Mouse (Mus musculus): ENCODE measurements around the gene Gm21860. TPM values are rescaled to one million over a fixed set of nuclear protein-coding genes. Genes with fewer than 3 reads are reported as not detected.
"Not testable (repeated sequence)": the region's sequence is repeated elsewhere in the genome, so short reads cannot be mapped to it uniquely, and the experiment has no call there.

Gm21860 gene
- polyA plus RNA-seq, 1 experiment from 2014 or later: not detected

GRCm38 (mm10) chrY:90728905-90729256, 25.7 kb downstream of the Gm21860 start:
- not testable (repeated sequence) for H3K4me1 ChIP-seq; H3K9me3 ChIP-seq; H3K36me3 ChIP-seq (replicated peaks); DNase-seq (ENCODE audit: low spot score); H3K4me3 ChIP-seq; H3K27me3 ChIP-seq (replicated peaks; ENCODE audit: low read depth, poor library complexity, severe bottlenecking); H3K27ac ChIP-seq (replicated peaks)
- 82% methylated on average over 17 of the region's 17 CpGs for WGBS

GRCm38 (mm10) chrY:90728251-90728904, 26.2 kb downstream of the Gm21860 start:
- not testable (repeated sequence) for DNase-seq (ENCODE audit: low spot score); H3K4me1 ChIP-seq; H3K4me3 ChIP-seq; H3K9me3 ChIP-seq; H3K36me3 ChIP-seq (replicated peaks); H3K27ac ChIP-seq (replicated peaks); H3K27me3 ChIP-seq (replicated peaks; ENCODE audit: low read depth, poor library complexity, severe bottlenecking)
- 86% methylated on average over 13 of the region's 13 CpGs for WGBS

- H3K4me3 ChIP-seq; DNase-seq (ENCODE audit: low spot score); H3K4me1 ChIP-seq; H3K9me3 ChIP-seq; H3K27me3 ChIP-seq (replicated peaks; ENCODE audit: low read depth, poor library complexity, severe bottlenecking); H3K36me3 ChIP-seq (replicated peaks); H3K27ac ChIP-seq (replicated peaks): not testable (repeated sequence)
- WGBS: 78% methylated on average over 13 of the region's 13 CpGs
Observed at GRCm38 (mm10) chrY:90727121-90727908, 27.3 kb downstream of the Gm21860 start.

GRCm38 (mm10) chrY:90725701-90726451, 28.7 kb downstream of the Gm21860 start:
- not testable (repeated sequence) for H3K27ac ChIP-seq (replicated peaks); H3K36me3 ChIP-seq (replicated peaks); H3K4me1 ChIP-seq; H3K4me3 ChIP-seq; H3K27me3 ChIP-seq (replicated peaks; ENCODE audit: low read depth, poor library complexity, severe bottlenecking); H3K9me3 ChIP-seq
- peak; percentile 11 for DNase-seq (ENCODE audit: low spot score)
- WGBS: 83% methylated on average over 23 of the region's 23 CpGs

GRCm38 (mm10) chrY:90725166-90725565, 29.5 kb downstream of the Gm21860 start:
- WGBS: 84% methylated on average over 10 of the region's 10 CpGs
- H3K27ac ChIP-seq (replicated peaks); H3K36me3 ChIP-seq (replicated peaks); H3K9me3 ChIP-seq; H3K4me1 ChIP-seq; DNase-seq (ENCODE audit: low spot score); H3K27me3 ChIP-seq (replicated peaks; ENCODE audit: low read depth, poor library complexity, severe bottlenecking); H3K4me3 ChIP-seq: not testable (repeated sequence)

GRCm38 (mm10) chrY:90724014-90724709, 30.5 kb downstream of the Gm21860 start:
- 65% methylated on average over 8 of the region's 8 CpGs for WGBS

GRCm38 (mm10) chrY:90723336-90723987, 31.2 kb downstream of the Gm21860 start:
- not testable (repeated sequence) for H3K36me3 ChIP-seq (replicated peaks); H3K27ac ChIP-seq (replicated peaks); DNase-seq (ENCODE audit: low spot score); H3K9me3 ChIP-seq; H3K27me3 ChIP-seq (replicated peaks; ENCODE audit: low read depth, poor library complexity, severe bottlenecking); H3K4me1 ChIP-seq; H3K4me3 ChIP-seq
- 74% methylated on average over 9 of the region's 9 CpGs for WGBS

More at GRCm38 (mm10) chrY:90724014-90724709, 30.5 kb downstream of the Gm21860 start:
- peak; percentile 10 for DNase-seq (ENCODE audit: low spot score)
- H3K9me3 ChIP-seq; H3K4me1 ChIP-seq; H3K36me3 ChIP-seq (replicated peaks); H3K27ac ChIP-seq (replicated peaks); H3K4me3 ChIP-seq; H3K27me3 ChIP-seq (replicated peaks; ENCODE audit: low read depth, poor library complexity, severe bottlenecking): not testable (repeated sequence)

GRCm38 (mm10) chrY:90720505-90720904, 34.1 kb downstream of the Gm21860 start:
- H3K9me3 ChIP-seq; H3K27me3 ChIP-seq (replicated peaks; ENCODE audit: low read depth, poor library complexity, severe bottlenecking); DNase-seq (ENCODE audit: low spot score); H3K36me3 ChIP-seq (replicated peaks); H3K4me3 ChIP-seq; H3K4me1 ChIP-seq; H3K27ac ChIP-seq (replicated peaks): not testable (repeated sequence)
- WGBS: 51% methylated on average over 5 of the region's 5 CpGs

GRCm38 (mm10) chrY:90719403-90720232, 35.0 kb downstream of the Gm21860 start:
- not testable (repeated sequence) for DNase-seq (ENCODE audit: low spot score); H3K9me3 ChIP-seq; H3K4me3 ChIP-seq; H3K4me1 ChIP-seq; H3K36me3 ChIP-seq (replicated peaks); H3K27me3 ChIP-seq (replicated peaks; ENCODE audit: low read depth, poor library complexity, severe bottlenecking); H3K27ac ChIP-seq (replicated peaks)
- WGBS: 84% methylated on average over 13 of the region's 13 CpGs

- H3K4me3 ChIP-seq: not testable (repeated sequence)
- DNase-seq (ENCODE audit: low spot score): peak; percentile 27
Observed at GRCm38 (mm10) chrY:90718583-90719402, 35.8 kb downstream of the Gm21860 start.

GRCm38 (mm10) chrY:90718021-90718420, 36.6 kb downstream of the Gm21860 start:
- H3K4me1 ChIP-seq: not testable (repeated sequence)
- WGBS: 85% methylated on average over 9 of the region's 9 CpGs

More at GRCm38 (mm10) chrY:90718583-90719402, 35.8 kb downstream of the Gm21860 start:
- not testable (repeated sequence) for H3K27me3 ChIP-seq (replicated peaks; ENCODE audit: low read depth, poor library complexity, severe bottlenecking); H3K4me1 ChIP-seq; H3K9me3 ChIP-seq; H3K27ac ChIP-seq (replicated peaks); H3K36me3 ChIP-seq (replicated peaks)
- 81% methylated on average over 22 of the region's 22 CpGs for WGBS

More at GRCm38 (mm10) chrY:90718021-90718420, 36.6 kb downstream of the Gm21860 start:
- H3K4me3 ChIP-seq; H3K36me3 ChIP-seq (replicated peaks); H3K27ac ChIP-seq (replicated peaks); DNase-seq (ENCODE audit: low spot score); H3K27me3 ChIP-seq (replicated peaks; ENCODE audit: low read depth, poor library complexity, severe bottlenecking); H3K9me3 ChIP-seq: not testable (repeated sequence)
